Mouse (Mus musculus) cerebellum, adult 2 months (tissue): ENCODE results near the gene Olfr896-ps1.

Source experiments
- CTCF ChIP-seq: fragments of 200-500 bp; IDR thresholded peaks from 2 replicates; pipeline ENCODE4 v1.5.1; 2011; ENCODE audit warnings: low read depth, mild to moderate bottlenecking, control low read depth, low read length, moderate library complexity, borderline replicate concordance; ENCODE audit not compliant: insufficient read depth
- POLR2A ChIP-seq: fragments of 200-500 bp; IDR thresholded peaks from 2 replicates; pipeline ENCODE4 v1.6.1; 2011; ENCODE audit warnings: low read length, control low read depth, borderline replicate concordance; ENCODE audit not compliant: insufficient read depth

GRCm38 (mm10) chr9:38267551-38267950 is 23.4 kb upstream of the Olfr896-ps1 start, which contains the start of gene Olfr895:
- TF ChIP-seq CTCF (no peak), POLR2A (no peak)
